Mouse (Mus musculus) neural tube, embryonic 10.5 days (tissue): Measurements from ENCODE around the gene Psd.

Experiments
- DNase-seq: peaks from one replicate; pipeline ENCODE4 v3.0.0-alpha.2; 2017; ENCODE audit warnings: low spot score; ENCODE audit errors: extremely low spot score

Psd gene

DNA sequence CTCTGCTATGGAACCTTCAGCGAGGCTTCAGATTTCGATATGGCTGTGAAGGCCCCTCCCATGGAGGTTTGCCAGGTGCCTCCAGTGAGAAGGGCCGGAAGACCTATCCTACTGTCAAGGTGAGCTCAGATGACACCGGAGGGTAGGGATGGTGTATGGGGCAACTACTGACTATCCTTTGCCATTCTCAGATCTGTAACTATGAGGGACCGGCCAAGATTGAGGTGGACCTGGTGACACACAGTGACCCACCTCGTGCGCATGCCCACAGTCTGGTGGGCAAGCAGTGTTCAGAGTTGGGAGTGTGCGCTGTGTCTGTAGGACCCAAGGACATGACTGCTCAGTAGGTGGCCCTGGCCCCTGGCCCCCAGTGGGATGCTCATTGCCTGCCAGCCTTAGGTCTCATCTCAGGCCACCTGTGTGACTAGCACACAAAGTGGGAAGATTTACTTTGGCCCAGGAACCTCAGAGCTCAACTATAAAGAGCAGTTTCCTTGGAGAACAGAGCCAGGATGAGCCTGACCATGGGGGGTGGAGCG is 20.1 kb downstream of the Psd start:
- DNase-seq = no peak

DNA sequence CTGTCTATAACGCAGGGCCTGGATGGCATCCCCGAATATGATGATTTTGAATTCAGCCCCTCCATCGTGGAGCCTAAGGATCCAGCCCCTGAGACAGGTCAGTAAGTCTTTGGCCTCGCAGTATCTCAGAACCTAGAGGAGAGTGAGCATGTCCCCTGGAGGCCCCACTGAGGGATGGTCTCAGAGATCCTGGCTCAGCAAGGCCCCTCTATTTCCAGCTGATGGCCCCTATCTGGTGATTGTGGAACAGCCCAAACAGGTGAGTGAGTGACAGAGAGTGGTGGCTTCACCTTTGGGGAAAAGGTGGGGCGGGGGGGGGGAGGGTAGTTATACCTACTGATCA is 20.7 kb downstream of the Psd start:
- no peak for DNase-seq

DNA sequence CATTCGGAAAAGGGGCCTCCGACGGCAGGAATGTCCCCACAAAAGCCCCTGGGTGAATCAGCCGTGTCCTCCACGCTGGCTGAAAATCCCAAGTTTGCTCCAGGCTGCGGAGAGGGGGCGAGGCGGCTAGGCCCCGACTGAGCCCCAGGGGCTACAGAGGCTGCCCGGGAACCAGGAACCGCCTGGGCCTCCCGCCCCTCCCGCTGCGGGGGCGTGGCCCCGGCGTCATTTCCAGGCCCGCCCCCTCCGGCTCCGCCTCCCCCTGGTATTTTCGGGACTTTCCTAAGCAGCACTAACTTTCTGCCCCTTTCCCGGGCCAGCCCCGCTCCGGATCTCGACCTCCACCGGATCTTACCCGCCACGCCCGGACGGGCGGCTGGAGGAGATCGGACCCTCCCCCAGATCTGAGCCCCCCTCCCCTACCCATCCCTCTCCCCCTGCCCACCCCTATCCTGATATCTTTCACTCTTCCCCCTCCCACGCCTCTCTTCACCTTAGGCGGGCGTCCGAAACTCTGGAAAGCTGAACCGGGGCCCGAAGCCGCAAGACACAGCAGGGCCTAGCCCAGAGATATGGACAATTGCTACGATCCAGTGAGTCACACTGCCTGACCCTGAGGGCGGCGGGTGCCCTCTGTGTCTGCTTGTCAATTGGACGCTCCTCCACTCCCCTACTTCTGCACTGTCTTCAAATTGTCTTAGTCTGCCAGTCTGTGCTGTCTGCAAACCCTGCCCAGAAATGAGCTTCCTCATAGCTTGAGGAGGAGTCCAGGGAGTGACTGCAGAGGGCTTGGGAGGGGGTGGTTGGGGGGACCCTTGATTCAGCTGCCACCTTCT is 21.3 kb downstream of the Psd start:
- DNase-seq = peak; percentile 90

DNA sequence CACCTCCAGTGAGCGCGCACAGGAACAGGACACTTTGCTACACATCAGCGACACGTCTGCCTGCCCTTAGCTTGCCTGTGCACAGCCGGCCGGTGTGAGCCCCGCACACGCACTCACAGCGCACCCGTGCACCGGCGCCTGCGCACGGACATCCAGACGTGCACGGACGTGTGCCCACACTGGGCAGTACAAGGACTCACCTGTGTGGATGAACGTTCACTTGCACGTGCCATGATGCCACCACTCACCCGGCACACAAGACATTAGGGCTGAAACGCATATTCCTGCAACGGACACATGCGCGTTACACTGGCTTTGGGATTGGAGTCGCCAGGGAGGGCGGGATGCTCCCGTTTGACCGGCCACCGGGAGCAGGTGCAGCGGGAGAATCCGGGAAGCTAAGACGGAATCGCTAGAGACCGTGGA is 22.0 kb downstream of the Psd start:
- no peak for DNase-seq

DNA sequence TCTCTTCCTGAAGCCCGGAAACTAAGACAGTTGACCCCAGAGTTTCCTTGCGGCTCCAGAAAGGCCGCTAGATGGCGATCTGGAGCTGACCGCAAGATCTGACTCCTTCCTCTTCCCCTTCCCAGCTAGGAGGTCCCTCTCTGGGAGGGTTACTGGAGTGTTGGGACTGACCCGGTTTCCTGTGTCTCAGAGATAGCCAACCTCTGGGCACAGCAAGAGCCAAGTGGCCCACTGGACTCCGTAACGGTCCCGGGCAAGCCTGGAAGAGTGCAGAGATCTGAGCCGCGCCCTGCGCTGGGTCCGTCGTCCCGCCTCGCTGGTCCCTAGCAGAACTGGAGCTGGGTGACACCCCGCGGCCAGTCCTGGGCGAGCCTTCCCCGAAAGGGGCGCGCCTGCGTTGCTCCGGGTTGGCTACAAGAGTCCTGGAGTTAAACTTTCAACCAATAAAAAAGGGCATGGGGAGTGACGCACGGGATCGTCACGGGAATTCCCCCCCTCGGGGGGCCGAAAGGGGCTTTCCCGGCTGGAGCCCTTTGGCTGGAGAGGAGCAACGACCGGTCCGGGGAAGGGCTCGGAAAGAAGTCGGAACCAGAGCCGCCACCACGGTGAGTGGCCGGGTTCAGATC is 22.6 kb downstream of the Psd start, which contains the start of gene Nfkb2:
Gene Nfkb2 (plus strand): TSS at position 105 of the 626 bp plus-strand sequence.
- DNase-seq = peak; percentile 93

DNA sequence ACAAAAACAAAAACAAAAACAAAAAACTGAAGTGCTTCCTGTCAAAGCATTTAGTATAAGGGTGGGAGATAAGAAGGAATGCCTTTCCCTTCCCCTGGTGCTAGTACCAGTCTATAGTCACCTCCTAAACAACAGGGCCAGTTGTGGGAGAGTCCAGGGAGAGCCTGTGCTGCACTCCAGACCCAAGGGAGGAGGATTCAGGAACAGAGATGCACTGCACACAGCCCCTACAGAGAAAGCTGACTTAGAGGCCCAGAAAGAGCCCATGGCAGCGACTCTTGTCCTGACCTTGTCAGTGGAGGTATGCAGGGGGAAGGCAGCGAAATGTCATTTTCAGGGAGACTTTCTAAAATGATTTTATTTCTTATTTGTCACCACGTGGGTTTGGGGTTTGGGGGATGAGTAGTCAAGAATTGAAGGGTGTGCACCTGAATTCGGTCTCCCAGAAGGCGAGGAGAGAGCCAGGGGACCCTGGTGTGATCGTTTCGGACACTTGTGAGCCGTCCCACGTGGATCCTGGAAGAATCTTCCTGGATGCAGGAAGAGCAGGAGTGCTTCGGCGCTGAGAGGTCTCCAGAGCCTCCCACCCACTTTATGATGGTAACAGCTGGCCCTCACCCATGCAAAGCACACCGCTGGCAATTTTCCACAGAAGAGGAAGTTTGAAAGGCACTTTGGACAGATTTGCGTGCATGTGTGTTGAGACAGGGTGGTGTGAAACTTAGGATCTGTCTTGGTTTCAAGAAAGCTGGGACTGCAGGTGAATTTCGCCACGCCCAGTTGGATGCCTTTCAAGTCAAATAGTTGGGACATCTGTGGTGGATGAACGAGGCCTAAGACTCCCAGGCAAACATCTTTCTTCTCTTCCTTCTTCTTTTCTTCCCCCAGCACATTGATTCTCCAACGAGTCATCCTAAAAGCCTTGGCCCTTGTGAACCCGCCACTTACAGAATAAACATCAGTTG is 23.4 kb downstream of the Psd start:
- no peak for DNase-seq

DNA sequence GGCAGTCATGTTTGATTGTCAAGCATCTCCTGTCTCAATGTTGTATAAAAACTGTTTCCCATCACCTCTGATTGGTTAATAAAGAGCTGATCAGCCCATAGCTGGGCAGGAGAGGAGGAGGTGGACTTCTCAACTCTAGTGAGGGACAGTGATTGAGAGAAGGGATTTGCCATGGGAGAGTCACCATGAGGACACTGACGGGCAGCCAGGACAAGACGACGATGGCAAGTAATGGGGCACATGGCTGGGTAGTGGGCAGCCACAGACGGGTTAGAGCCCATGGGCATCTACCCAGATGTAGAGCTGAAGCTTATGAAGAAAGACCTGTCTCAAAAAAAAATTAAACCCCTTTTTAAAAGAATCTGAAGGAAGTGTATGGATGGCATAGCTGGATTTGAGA is 24.4 kb downstream of the Psd start:
- no peak for DNase-seq

DNA sequence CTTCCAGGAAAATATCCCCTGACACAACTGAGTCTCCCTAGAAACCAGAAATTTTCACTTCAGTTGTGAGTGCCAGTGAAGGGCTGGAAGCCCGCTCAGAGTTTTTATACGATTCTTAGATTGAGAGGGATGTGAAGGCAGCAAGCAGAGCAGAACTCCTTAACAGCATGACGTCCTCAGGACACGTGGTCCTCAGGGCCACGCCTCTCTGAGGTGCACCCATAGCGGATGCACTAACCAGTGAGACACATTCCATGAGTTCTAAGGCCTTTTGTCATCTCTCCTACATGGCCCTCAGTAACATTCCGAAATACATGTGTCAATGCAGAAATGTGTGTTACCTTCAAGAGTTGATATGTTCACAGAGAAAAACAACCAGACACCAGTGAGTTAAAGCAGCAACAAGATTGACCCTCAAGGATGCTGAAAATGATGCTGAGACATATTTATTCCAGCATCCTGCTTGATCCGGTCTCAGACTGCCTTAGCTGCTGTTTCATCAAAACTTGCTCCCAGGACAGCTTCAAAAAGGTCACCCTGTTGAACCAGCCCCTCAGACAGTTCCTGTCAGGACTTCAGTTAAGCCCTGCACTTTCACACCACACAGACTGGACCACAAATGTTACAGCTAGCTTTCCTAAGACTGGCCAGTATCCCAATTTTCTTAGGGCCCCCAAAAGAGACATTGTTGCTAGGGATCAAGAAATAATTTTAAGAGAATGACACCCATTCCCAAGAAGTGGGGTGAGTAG is 26.5 kb downstream of the Psd start:
- no peak for DNase-seq

DNA sequence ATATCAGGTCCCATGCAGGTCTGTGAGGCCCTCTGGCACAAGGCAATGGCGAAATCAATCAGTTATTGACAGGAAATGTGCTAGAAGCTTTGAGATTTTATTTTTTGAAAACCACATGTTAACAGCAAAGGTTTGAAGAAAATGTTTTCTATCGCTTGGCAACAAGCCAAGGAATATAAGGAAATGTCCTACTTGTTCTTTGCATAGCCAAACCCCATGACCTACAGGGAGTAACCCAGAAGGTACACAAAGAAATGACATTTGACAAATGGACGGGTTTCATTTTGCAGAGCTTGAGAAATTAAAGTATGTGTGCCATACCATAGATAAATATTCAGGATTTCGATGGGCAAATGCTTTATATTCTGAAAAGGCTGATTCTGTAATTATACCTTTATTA is 30.0 kb downstream of the Psd start:
- DNase-seq = no peak

DNA sequence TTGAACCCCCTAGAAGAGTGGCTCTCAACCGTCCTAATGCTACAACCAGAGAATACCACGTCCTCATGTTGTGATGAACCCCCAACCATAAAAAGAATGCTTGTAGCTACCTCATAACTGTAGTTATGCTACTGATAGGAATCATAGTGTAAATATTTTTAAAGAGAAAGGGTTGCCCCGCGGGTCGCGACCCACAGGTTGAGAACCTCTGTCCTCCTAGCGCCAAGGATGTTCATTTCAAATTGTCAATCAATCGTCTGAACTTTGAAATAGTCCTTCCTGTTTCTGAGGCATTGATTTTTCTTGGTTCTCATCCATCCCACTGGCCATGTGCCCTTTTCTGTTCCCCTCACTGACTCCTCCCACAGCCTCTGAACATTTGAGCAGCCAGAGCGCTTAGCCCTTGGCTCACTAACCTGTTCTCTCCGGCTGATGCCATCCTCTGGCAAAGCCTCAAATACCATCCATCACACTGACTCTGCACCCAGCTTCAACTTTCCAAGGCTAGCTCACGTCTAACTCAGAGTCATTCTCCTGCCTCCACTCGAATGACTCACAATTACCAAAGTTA is 36.3 kb downstream of the Psd start:
- DNase-seq = no peak

DNA sequence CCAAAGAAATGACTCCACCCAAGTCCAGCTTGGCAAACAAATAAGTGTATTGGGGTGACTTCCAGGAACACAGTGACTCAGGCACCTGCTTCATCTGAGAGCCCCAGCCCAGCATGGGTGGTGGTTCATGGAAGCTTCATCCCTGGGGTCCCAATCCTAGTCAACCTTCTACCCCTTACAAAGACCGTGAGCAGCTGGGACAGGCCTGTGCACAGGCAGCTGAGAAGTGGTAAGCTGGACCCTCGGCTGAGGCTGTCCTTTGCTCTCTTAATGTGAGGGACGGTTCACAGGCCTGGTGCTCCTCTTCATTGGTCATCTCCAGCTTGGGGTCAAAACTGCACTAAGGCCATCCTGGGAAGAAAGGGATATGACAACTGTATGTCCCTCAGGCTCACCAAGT is 39.4 kb downstream of the Psd start:
- DNase-seq = no peak

DNA sequence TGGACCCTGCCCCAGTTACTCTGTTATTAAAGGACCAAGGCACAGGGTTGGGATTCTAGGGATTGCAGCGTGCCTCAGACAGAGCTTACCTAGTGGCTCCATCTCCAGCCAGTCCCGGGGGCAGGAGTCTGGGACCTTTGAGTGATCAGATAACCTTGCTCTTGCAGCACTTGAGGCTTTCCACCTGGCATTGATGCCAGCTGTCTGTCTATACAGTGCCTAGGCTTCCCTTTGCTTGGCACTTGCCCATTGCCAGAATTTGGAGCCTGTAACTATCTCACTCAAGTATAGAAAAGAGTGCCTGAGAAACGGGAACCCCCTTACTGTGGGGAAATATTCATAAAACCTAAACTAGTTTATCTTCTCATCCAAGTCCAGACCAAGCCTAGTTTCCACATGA is 40.0 kb downstream of the Psd start:
- no peak for DNase-seq

DNA sequence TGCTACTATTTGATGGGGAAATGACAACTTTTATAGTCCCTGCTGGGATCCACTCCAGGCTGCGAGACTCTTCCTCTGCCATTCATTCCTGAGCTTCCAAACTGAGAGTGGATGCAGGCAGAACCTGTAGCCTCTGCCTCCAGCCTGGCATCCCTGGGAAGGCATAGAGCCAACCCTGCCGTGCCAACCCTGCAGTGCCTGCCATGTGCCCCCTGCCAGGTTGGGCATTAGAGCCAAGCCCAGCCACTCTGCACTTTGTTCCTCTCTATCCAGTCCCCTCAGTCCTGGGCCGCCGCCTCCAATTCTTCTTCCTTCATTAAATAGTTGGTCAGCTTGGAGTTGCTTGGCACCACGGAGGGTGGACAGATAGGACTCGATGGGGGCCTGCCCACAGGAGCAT is 40.9 kb downstream of the Psd start:
- DNase-seq = no peak

DNA sequence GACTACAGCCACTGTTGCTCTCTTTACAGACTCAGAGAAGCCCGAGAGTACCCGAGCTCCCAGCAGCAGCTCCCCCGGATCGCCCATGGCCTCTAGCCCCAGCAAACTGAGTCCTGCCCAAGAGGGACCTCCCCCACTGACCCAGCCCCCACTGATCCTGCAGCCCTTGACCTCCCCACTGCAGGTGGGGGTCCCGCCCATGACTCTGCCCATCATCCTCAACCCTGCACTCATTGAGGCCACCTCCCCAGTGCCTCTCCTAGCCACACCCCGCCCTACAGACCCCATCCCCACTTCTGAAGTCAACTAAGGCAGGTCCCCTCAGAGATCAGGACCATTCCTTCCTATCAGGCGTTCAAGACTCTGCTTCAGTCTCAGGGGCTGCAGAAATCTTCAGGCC is 41.3 kb downstream of the Psd start:
- no peak for DNase-seq

DNA sequence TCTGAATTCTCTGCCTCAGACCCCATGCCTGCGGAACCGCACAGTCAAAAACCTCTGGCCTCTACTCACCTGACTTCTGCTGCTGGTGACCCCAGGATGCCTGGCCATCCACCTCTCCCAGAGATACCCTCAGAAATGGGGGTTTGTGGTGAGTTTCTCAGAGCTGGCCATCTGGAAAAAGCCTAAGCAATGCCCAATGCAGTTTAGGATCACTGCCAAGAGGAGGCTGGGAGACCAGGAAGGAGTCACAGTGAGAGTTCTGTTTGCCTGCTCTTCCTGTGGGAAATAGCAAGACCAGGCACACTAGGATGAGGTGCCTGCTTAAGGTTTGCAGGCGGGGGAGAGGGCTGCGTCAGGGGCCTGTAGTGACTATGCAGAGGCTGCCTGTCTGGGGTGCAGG is 42.3 kb downstream of the Psd start:
- no peak for DNase-seq

DNA sequence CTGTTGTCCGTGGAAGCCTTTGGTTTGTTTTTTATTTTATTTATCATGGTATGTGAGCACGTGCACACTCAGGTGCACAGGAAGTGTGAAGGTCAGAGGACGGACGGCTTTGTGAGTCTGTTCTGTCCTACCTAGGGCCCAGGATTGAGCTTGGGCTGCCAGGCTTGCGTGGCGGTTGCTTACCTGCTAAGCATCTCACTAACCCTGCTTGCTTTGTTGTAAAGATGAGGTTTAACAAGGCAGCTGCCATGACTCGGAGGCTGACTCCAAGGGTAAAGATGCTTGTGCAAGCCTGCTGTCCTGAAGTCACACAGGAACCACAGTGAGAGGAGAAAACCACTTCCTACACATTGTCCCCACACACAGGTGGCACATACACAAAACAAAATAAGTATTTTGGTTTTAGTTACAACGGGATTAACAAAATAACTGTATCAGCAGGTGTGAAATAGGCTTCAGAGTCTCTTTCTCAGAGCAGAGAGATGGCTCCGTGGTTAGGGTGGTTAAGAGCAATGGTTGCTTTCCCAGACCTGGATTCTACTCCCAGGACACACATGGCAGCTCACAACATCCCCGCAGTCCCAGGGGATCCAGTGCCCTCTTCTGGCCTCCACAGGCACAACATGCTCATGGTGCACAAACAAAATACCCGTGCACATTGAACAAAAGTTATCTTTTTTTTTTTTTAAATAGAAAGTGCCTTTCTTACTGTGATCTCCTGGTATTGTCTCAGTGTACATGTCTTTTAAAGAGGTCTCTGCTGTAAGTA is 44.7 kb downstream of the Psd start:
- DNase-seq = no peak

DNA sequence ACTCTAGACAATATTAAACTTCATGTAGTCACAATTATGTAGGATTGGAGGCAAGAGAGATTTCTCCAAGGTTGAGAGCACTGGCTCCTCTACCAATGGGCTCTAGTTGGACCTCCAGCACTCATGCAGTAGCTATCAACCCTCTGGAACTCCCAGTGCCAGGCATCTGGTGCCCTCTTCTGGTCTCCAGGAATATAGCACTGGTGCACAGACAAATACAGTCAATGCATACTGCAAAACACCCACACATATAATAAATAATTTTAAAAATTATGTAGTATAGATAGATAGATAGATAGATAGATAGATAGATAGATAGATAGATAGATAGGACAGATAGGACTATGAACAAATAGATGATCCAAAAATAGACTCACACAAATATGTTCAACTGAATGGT is 51.6 kb downstream of the Psd start:
- DNase-seq = no peak

DNA sequence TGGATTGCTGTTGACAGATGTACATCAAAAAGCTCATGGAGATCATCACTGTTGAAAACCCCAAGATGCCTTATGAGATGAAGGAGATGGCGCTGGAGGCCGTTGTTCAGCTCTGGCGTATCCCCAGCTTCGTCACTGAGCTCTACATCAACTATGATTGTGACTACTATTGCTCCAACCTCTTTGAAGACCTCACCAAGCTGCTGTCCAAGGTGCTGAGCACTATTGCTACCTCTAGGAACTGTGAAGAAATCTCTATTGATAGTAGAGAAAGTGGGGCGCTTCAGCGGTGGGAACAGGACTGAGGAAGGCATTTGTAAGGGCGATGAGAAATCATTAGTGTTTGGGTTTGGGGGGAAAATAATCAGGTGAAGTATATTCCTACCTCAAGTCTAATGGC is 62.2 kb downstream of the Psd start:
- no peak for DNase-seq
